Mouse (Mus musculus): ENCODE measurements around the gene Cachd1. TPM values are rescaled to one million over a fixed set of nuclear protein-coding genes. Genes with fewer than 3 reads are reported as not detected.

Gene Cachd1
- polyA plus RNA-seq, 1 experiment: not detected

GRCm38 (mm10) chr4:100758265-100758898, 18.1 kb upstream of the Cachd1 start:
- Histone ChIP-seq H3K27ac (ENCODE audit: insufficient read depth, low read depth, low read length) (no peak overlapping the region), H3K4me1 (ENCODE audit: control insufficient read depth, insufficient read depth, low read length) (no peaks in the 10 kb centered on the region), H3K4me3 (ENCODE audit: insufficient read depth, low read depth, low read length) (no peak overlapping the region)
- WGBS: 71% methylated on average over 6 of the region's 6 CpGs
- TF ChIP-seq POLR2A (IDR thresholded peaks at IDR 0.05; ENCODE audit: insufficient read depth, low read depth, low read length) (no peak), CTCF (IDR thresholded peaks at IDR 0.05; ENCODE audit: insufficient read depth, low read depth, low read length) (no peak)

GRCm38 (mm10) chr4:100759603-100760002, 16.9 kb upstream of the Cachd1 start:
- WGBS: 90% methylated on average over 1 of the region's 1 CpGs
- H3K4me1 ChIP-seq (ENCODE audit: control insufficient read depth, insufficient read depth, low read length): no peaks in the 10 kb centered on the region
- H3K4me3 ChIP-seq (ENCODE audit: insufficient read depth, low read depth, low read length): no peak overlapping the region
- no peak for TF ChIP-seq CTCF (IDR thresholded peaks at IDR 0.05; ENCODE audit: insufficient read depth, low read depth, low read length)
- no peak for TF ChIP-seq POLR2A (IDR thresholded peaks at IDR 0.05; ENCODE audit: insufficient read depth, low read depth, low read length)
- H3K27ac ChIP-seq (ENCODE audit: insufficient read depth, low read depth, low read length): no peak overlapping the region

GRCm38 (mm10) chr4:100760416-100760815, 16.1 kb upstream of the Cachd1 start:
- TF ChIP-seq POLR2A (IDR thresholded peaks at IDR 0.05; ENCODE audit: insufficient read depth, low read depth, low read length): no peak
- TF ChIP-seq CTCF (IDR thresholded peaks at IDR 0.05; ENCODE audit: insufficient read depth, low read depth, low read length): no peak
- Histone ChIP-seq H3K4me1 (ENCODE audit: control insufficient read depth, insufficient read depth, low read length) (no peaks in the 10 kb centered on the region), H3K4me3 (ENCODE audit: insufficient read depth, low read depth, low read length) (no peak overlapping the region), H3K27ac (ENCODE audit: insufficient read depth, low read depth, low read length) (no peak overlapping the region)
- 93% methylated on average over 5 of the region's 5 CpGs for WGBS

GRCm38 (mm10) chr4:100768606-100769005, 7.9 kb upstream of the Cachd1 start:
- 61% methylated on average over 3 of the region's 3 CpGs for WGBS
- Histone ChIP-seq H3K4me1 (ENCODE audit: control insufficient read depth, insufficient read depth, low read length) (no peaks in the 10 kb centered on the region), H3K4me3 (ENCODE audit: insufficient read depth, low read depth, low read length) (no peak overlapping the region), H3K27ac (ENCODE audit: insufficient read depth, low read depth, low read length) (no peak overlapping the region)
- TF ChIP-seq POLR2A (IDR thresholded peaks at IDR 0.05; ENCODE audit: insufficient read depth, low read depth, low read length) (no peak), CTCF (IDR thresholded peaks at IDR 0.05; ENCODE audit: insufficient read depth, low read depth, low read length) (no peak)

GRCm38 (mm10) chr4:100776871-100777375, 448 bp downstream of the Cachd1 start:
- Histone ChIP-seq H3K4me3 (ENCODE audit: insufficient read depth, low read depth, low read length) (peak overlapping the region; percentile 55), H3K4me1 (ENCODE audit: control insufficient read depth, insufficient read depth, low read length) (peaks cover 4% of the 10 kb centered on the region; the same call in 1 of the 2 replicates), H3K27ac (ENCODE audit: insufficient read depth, low read depth, low read length) (no peak overlapping the region)
- TF ChIP-seq POLR2A (IDR thresholded peaks at IDR 0.05; ENCODE audit: insufficient read depth, low read depth, low read length) (no peak), CTCF (IDR thresholded peaks at IDR 0.05; ENCODE audit: insufficient read depth, low read depth, low read length) (no peak)
- WGBS: 3% methylated on average over 65 of the region's 68 CpGs

GRCm38 (mm10) chr4:100777376-100778041, 1.0 kb downstream of the Cachd1 start:
- TF ChIP-seq CTCF (IDR thresholded peaks at IDR 0.05; ENCODE audit: insufficient read depth, low read depth, low read length) (no peak), POLR2A (IDR thresholded peaks at IDR 0.05; ENCODE audit: insufficient read depth, low read depth, low read length) (no peak)
- no peak overlapping the region for H3K27ac ChIP-seq (ENCODE audit: insufficient read depth, low read depth, low read length)
- peak overlapping the region; percentile 55 for H3K4me3 ChIP-seq (ENCODE audit: insufficient read depth, low read depth, low read length)
- WGBS: 5% methylated on average over 42 of the region's 42 CpGs
- peaks cover 4% of the 10 kb centered on the region; the same call in 1 of the 2 replicates for H3K4me1 ChIP-seq (ENCODE audit: control insufficient read depth, insufficient read depth, low read length)

GRCm38 (mm10) chr4:100778082-100778481, 1.6 kb downstream of the Cachd1 start:
- no peak for TF ChIP-seq CTCF (IDR thresholded peaks at IDR 0.05; ENCODE audit: insufficient read depth, low read depth, low read length)
- no peak for TF ChIP-seq POLR2A (IDR thresholded peaks at IDR 0.05; ENCODE audit: insufficient read depth, low read depth, low read length)
- H3K4me3 ChIP-seq (ENCODE audit: insufficient read depth, low read depth, low read length): peak overlapping the region; percentile 55
- peaks cover 4% of the 10 kb centered on the region; the same call in 1 of the 2 replicates for H3K4me1 ChIP-seq (ENCODE audit: control insufficient read depth, insufficient read depth, low read length)
- WGBS: 49% methylated on average over 16 of the region's 16 CpGs
- H3K27ac ChIP-seq (ENCODE audit: insufficient read depth, low read depth, low read length): no peak overlapping the region

- peaks cover 4% of the 10 kb centered on the region; the same call in 1 of the 2 replicates for H3K4me1 ChIP-seq (ENCODE audit: control insufficient read depth, insufficient read depth, low read length)
- 74% methylated on average over 4 of the region's 4 CpGs for WGBS
- H3K27ac ChIP-seq (ENCODE audit: insufficient read depth, low read depth, low read length): no peak overlapping the region
- TF ChIP-seq CTCF (IDR thresholded peaks at IDR 0.05; ENCODE audit: insufficient read depth, low read depth, low read length): no peak
- TF ChIP-seq POLR2A (IDR thresholded peaks at IDR 0.05; ENCODE audit: insufficient read depth, low read depth, low read length): no peak
- no peak overlapping the region for H3K4me3 ChIP-seq (ENCODE audit: insufficient read depth, low read depth, low read length)
Observed at GRCm38 (mm10) chr4:100779023-100779422, 2.5 kb downstream of the Cachd1 start.

- H3K27ac ChIP-seq (ENCODE audit: insufficient read depth, low read depth, low read length): no peak overlapping the region
- 72% methylated on average over 5 of the region's 5 CpGs for WGBS
- no peak for TF ChIP-seq POLR2A (IDR thresholded peaks at IDR 0.05; ENCODE audit: insufficient read depth, low read depth, low read length)
- TF ChIP-seq CTCF (IDR thresholded peaks at IDR 0.05; ENCODE audit: insufficient read depth, low read depth, low read length): no peak
- H3K4me3 ChIP-seq (ENCODE audit: insufficient read depth, low read depth, low read length): no peak overlapping the region
- peaks cover 4% of the 10 kb centered on the region; the same call in 1 of the 2 replicates for H3K4me1 ChIP-seq (ENCODE audit: control insufficient read depth, insufficient read depth, low read length)
Observed at GRCm38 (mm10) chr4:100779695-100780094, 3.2 kb downstream of the Cachd1 start.
